Mouse (Mus musculus): Measurements from ENCODE around the gene Btk. TPM values are rescaled to one million over a fixed set of nuclear protein-coding genes. Genes with fewer than 3 reads are reported as not detected.

Btk gene
- polyA plus RNA-seq, 1 experiment from 2014 or later: 1.2 TPM

DNA sequence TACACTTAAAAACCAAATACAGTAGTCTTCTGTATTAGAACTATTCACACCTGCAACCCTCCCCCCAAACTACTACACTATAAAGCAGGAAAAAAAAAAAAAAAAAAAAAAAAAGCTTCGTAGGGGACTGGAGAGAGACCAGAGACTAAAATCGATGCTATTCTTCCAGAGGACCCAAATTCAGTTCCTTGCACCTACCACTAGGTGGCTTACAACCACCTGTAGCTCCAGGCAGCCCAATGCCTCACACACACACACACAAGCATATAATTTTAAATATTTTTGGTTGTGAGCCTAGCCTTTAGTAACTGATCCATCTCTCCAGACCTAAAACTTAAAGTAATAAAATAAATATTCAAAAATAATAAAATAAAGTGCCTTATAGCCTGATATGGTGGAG lies 73.9 kb downstream of the Btk start:
- H3K36me3 ChIP-seq: no peaks in the 10 kb centered on the region
- H3K4me3 ChIP-seq: no peak overlapping the region
- no peaks in the 10 kb centered on the region for H3K27me3 ChIP-seq (replicated peaks)
- WGBS: 25% methylated on average over 2 of the region's 2 CpGs
- no peak overlapping the region for H3K9ac ChIP-seq
- no peaks in the 10 kb centered on the region for H3K9me3 ChIP-seq
- no peak overlapping the region for H3K4me2 ChIP-seq (replicated peaks)
- H3K27ac ChIP-seq: no peak overlapping the region
- H3K4me1 ChIP-seq: no peaks in the 10 kb centered on the region
- no peak for ATAC-seq (ENCODE audit: low FRiP score, low read depth)

DNA sequence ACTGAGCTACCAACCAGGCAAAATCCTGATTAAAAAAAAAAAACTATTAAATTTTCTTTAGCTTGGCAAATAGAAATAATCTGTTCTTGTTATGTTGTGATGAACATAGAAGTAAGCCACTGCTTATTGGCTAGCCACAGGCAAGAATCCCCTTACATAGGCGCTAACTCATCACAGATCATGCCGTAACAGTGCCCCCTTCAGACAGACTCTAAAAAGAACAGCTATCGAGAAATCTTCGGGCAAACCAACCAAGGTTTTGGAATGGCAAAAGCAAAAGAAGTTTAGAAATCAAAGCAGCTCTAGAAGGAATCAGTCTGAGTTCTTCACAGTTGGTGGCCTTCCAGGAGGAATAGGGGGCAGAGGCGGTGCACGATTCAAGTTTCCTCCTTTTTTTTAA lies 75.4 kb downstream of the Btk start:
- no peak for ATAC-seq (ENCODE audit: low FRiP score, low read depth)
- no peaks in the 10 kb centered on the region for H3K36me3 ChIP-seq
- H3K27ac ChIP-seq: no peak overlapping the region
- 67% methylated on average over 6 of the region's 6 CpGs for WGBS
- H3K9me3 ChIP-seq: no peaks in the 10 kb centered on the region
- H3K4me3 ChIP-seq: no peak overlapping the region
- H3K4me2 ChIP-seq (replicated peaks): no peak overlapping the region
- no peak overlapping the region for H3K9ac ChIP-seq
- H3K4me1 ChIP-seq: no peaks in the 10 kb centered on the region
- H3K27me3 ChIP-seq (replicated peaks): no peaks in the 10 kb centered on the region

DNA sequence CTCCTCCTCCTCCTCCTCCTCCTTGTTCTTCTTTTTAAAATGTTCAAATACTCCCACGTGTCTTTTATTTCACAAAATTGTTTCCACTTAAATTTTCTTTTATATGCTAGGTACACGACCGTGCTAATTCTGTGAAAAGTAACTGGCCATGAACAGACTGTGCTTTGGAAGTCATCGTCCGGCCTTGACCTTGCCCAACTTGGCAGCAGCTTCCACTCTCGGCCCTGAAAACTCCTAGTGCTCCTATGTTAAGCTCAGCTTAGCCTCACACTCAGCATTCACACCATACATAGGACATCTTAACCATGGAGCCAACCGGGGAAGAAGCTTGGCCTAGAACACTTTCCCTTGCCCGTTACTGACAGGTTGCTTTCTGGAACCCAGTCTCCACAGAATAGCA lies 82.7 kb downstream of the Btk start:
- no peak overlapping the region for H3K9ac ChIP-seq
- no peak for ATAC-seq (ENCODE audit: low FRiP score, low read depth)
- H3K4me1 ChIP-seq: no peaks in the 10 kb centered on the region
- no peak overlapping the region for H3K4me3 ChIP-seq
- no peak overlapping the region for H3K27ac ChIP-seq
- no peaks in the 10 kb centered on the region for H3K27me3 ChIP-seq (replicated peaks)
- 83% methylated on average over 8 of the region's 8 CpGs for WGBS
- H3K9me3 ChIP-seq: no peaks in the 10 kb centered on the region
- no peak overlapping the region for H3K4me2 ChIP-seq (replicated peaks)
- H3K36me3 ChIP-seq: no peaks in the 10 kb centered on the region

Other genes with a start within 250 kb of the Btk start
- gene Drp2, start 179.0 kb downstream of the Btk start, polyA plus RNA-seq (2016; fragmentation: Nextera tagmentation; extraction: Ambion mirVana): 10.3 and 11.7 TPM in 2 replicates
- 0.10 TPM in 1 of 2 replicates, not detected in the other for gene Taf7l, start 107.1 kb downstream of the Btk start, polyA plus RNA-seq (2016; fragmentation: Nextera tagmentation; extraction: Ambion mirVana)
- gene Timm8a1, start 41.7 kb downstream of the Btk start, polyA plus RNA-seq (2016; fragmentation: Nextera tagmentation; extraction: Ambion mirVana): 45.8 and 48.5 TPM in 2 replicates
- 239 and 257 TPM in 2 replicates for gene Rpl36a, start 2.1 kb upstream of the Btk start, polyA plus RNA-seq (2016; fragmentation: Nextera tagmentation; extraction: Ambion mirVana)
- 3.6 and 4.5 TPM in 2 replicates for gene Gla, start 17.6 kb upstream of the Btk start, polyA plus RNA-seq (2016; fragmentation: Nextera tagmentation; extraction: Ambion mirVana)
- gene Hnrnph2, start 17.6 kb upstream of the Btk start, polyA plus RNA-seq (2016; fragmentation: Nextera tagmentation; extraction: Ambion mirVana): 177 and 186 TPM in 2 replicates
- gene Armcx4, start 102.9 kb upstream of the Btk start, polyA plus RNA-seq (2016; fragmentation: Nextera tagmentation; extraction: Ambion mirVana): 6.4 and 7.0 TPM in 2 replicates
- 73.5 and 74.7 TPM in 2 replicates for gene Armcx1, start 134.4 kb upstream of the Btk start, polyA plus RNA-seq (2016; fragmentation: Nextera tagmentation; extraction: Ambion mirVana)
- gene Armcx6, start 167.8 kb upstream of the Btk start, polyA plus RNA-seq (2016; fragmentation: Nextera tagmentation; extraction: Ambion mirVana): 25.4 and 26.6 TPM in 2 replicates
- gene Armcx3, start 173.0 kb upstream of the Btk start, polyA plus RNA-seq (2016; fragmentation: Nextera tagmentation; extraction: Ambion mirVana): 63.4 and 69.2 TPM in 2 replicates
- 80.6 and 86.2 TPM in 2 replicates for gene Armcx2, start 225.7 kb upstream of the Btk start, polyA plus RNA-seq (2016; fragmentation: Nextera tagmentation; extraction: Ambion mirVana)